Mouse (Mus musculus): ENCODE measurements at regions not wholly inside any gene's neighbourhood (a gene's known extent, or its start where the extent isn't known, plus 50 kb on each side); places are given as distances from the start of the nearest gene placed in this dataset.

- TF ChIP-seq CTCF (conservative IDR thresholded peaks at IDR 0.05; ENCODE audit: insufficient read depth, insufficient read length, low read depth, low read length), result no peak
- no peak for TF ChIP-seq POLR2A (IDR thresholded peaks at IDR 0.05; ENCODE audit: low read depth, low read length)
Measured at GRCm38 (mm10) chr12:92418458-92418857, 569.5 kb upstream of the Sel1l start.
